Mouse (Mus musculus) liver, adult 2 months (tissue): ENCODE data around the gene Rasl10a.

Experiments
- CTCF ChIP-seq: fragments of 200-500 bp; IDR thresholded peaks from 2 replicates; pipeline ENCODE4 v1.5.1; 2011; ENCODE audit warnings: low read depth, low read length, control low read depth
- POLR2A ChIP-seq: fragments of 200-500 bp; IDR thresholded peaks from 2 replicates; pipeline ENCODE4 v1.6.1; 2011; ENCODE audit warnings: low read length, control low read depth; ENCODE audit not compliant: insufficient read depth; ENCODE audit errors: extremely low read depth

DNA sequence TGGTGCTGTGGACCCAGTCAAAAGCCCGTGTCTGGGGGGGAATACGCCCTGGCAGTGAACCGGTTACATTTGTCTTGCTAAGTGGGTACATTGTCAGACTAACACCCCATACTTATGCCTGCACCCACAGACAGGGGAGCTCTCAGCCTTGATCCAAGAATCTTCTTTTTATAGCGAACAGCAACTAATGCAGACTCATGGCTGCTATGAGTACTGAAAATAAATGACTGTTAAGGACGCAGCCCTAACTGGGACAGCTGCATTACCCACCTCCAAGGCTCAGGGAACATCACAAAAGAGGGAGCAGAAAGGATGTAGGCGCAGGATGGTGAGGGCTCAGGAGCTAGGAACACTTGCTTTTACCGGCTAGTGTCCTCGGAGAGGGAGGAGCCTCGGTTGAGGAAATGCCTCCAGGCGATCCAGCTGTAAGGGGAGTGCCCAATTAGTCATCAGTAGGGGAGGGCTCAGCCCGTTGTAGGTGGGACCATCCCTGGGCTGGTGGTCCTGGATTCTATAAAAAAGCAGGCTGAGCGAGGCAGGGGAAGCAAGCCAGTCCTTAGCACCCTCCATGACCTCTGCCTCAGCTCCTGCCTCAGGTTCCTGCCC is 11.5 kb upstream of the Rasl10a start:
- TF ChIP-seq CTCF (no peak), POLR2A (no peak)
